Mouse (Mus musculus): ENCODE measurements around the gene Fgfr2. TPM values are rescaled to one million over a fixed set of nuclear protein-coding genes. Genes with fewer than 3 reads are reported as not detected.

Gene Fgfr2
- polyA plus RNA-seq, 1 experiment from 2014 or later = 17.2 TPM

DNA sequence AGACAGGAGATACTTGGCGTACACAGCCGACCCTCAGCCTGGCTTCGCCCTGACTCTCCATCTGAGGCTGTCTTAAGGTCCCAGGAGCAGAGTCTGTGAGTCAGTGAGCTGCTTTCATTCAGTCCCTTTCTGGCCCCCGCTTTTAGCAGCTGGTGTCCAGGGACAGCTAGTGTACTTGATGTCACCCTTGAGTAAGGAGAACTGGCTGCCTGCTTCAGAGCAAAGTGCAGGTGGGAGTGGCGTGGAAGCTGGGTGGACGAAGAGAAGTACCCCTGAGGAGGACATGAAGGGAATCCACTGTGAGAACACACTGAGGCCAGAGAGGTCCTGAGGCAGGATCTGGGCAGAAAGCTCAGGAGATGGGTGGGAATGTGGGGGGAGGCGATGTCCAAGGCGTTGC, 2184.3 kb downstream of the Fgfr2 start:
- peaks cover 32% of the 10 kb centered on the region for H3K27me3 ChIP-seq
- no peak overlapping the region for H3K4me2 ChIP-seq
- WGBS = 82% methylated on average over 8 of the region's 8 CpGs

DNA sequence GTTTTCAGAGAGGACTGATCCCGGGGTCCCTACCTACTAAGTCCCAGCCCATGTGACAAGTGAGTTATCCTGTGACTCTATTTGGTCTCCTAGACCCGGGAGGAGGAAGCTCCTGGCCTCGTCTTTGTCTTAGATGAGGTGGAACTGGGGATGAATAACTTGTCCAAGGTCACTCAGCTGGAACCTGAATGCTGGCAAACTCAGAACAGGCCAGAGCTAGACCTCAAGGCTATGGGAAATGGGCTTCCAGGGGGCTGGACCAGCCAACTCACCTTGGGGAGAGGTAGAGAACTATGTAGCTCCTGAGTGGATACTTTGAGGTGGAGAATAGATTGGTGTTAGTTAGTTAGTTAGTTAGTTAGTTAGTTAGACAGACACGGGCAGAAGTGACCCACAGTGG, 2185.1 kb downstream of the Fgfr2 start:
- WGBS = 63% methylated on average over 4 of the region's 4 CpGs
- Histone ChIP-seq H3K27me3 (peaks cover 40% of the 10 kb centered on the region), H3K4me2 (peak overlapping the region; percentile 99), H3K36me3 (no peaks in the 10 kb centered on the region), H3K9ac (no peak overlapping the region), H3K4me3 (0 out of 2 replicates have a peak overlapping the region, but pooled peaks have one; percentile 70), H3K9me3 (replicated peaks) (no peaks in the 10 kb centered on the region), H3K27ac (no peak overlapping the region), H3K4me1 (replicated peaks) (peaks cover 36% of the 10 kb centered on the region)
- ATAC-seq (replicated peaks; ENCODE audit: insufficient number of reproducible peaks, insufficient read depth, low FRiP score, low read depth) = no peak

More for the DNA sequence above, 2184.3 kb downstream of the Fgfr2 start:
- H3K36me3 ChIP-seq = no peaks in the 10 kb centered on the region
- H3K4me3 ChIP-seq = no peak overlapping the region
- no peak overlapping the region for H3K27ac ChIP-seq
- no peak overlapping the region for H3K9ac ChIP-seq
- ATAC-seq (replicated peaks; ENCODE audit: insufficient number of reproducible peaks, insufficient read depth, low FRiP score, low read depth) = no peak
- H3K4me1 ChIP-seq (replicated peaks) = peaks cover 36% of the 10 kb centered on the region
- no peaks in the 10 kb centered on the region for H3K9me3 ChIP-seq (replicated peaks)

DNA sequence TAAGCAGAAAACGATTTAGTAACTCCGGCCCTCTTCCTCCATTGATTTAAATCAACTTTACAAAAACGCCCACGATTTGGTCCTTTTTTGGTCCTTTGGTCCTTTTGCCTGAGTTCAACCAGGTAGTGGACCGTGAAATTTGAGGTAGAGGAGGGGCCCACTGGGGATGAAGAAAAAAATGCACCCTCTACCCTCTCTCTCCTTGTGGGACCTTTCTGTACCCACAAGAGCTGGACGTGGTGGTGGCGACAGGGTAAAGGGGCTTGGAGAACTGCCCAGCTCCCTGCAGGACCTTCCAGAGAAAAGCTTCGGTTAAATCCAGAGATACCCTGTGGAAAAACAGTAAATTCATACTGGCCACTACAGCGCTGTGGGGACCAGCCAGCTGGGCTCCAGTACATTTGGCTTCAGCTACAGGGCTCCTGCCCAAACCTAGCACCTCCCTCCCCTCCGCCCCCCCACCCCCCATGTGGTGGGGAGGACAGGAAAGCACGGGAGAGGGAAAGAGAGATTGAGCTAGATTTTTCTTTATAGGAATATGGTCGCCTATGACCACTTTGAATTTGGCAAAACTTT, 2185.8 kb downstream of the Fgfr2 start:
- no peak overlapping the region for H3K27ac ChIP-seq
- WGBS = 22% methylated on average over 12 of the region's 12 CpGs
- no peaks in the 10 kb centered on the region for H3K36me3 ChIP-seq
- peak overlapping the region; percentile 70 for H3K4me3 ChIP-seq
- H3K27me3 ChIP-seq = peaks cover 43% of the 10 kb centered on the region
- peak overlapping the region; percentile 99 for H3K4me2 ChIP-seq
- ATAC-seq (replicated peaks; ENCODE audit: insufficient number of reproducible peaks, insufficient read depth, low FRiP score, low read depth) = no peak
- peak overlapping the region; percentile 72 for H3K9ac ChIP-seq
- no peaks in the 10 kb centered on the region for H3K9me3 ChIP-seq (replicated peaks)
- peaks cover 36% of the 10 kb centered on the region for H3K4me1 ChIP-seq (replicated peaks)

DNA sequence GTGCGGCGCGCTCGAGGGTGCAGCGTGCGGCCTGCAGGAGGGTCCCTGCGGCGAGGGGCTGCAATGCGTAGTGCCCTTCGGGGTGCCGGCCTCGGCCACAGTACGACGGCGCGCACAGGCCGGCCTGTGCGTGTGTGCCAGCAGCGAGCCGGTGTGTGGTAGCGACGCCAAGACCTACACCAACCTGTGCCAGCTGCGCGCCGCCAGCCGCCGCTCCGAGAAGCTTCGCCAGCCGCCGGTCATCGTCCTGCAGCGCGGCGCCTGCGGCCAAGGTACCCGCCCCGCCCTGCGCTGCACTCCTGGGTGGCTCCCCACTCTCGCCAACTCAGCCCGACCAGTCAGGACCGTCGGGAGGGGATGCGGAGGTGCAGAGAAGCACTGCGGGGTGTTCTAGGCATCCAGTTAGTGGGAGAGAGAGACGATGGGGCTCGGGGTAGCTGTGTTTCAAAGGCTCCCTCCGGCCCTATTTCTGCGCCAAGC, 2186.6 kb downstream of the Fgfr2 start:
- H3K4me1 ChIP-seq (replicated peaks) = peaks cover 36% of the 10 kb centered on the region
- peak; percentile 30; the same call in 1 of the 2 replicates for ATAC-seq (replicated peaks; ENCODE audit: insufficient number of reproducible peaks, insufficient read depth, low FRiP score, low read depth)
- H3K4me2 ChIP-seq = peak overlapping the region; percentile 99
- H3K27ac ChIP-seq = peak overlapping the region; percentile 55
- peak overlapping the region; percentile 70 for H3K4me3 ChIP-seq
- no peaks in the 10 kb centered on the region for H3K9me3 ChIP-seq (replicated peaks)
- peak overlapping the region; percentile 72 for H3K9ac ChIP-seq
- H3K36me3 ChIP-seq = no peaks in the 10 kb centered on the region
- H3K27me3 ChIP-seq = peaks cover 43% of the 10 kb centered on the region
- under 1% methylated on average over 49 of the region's 49 CpGs for WGBS

DNA sequence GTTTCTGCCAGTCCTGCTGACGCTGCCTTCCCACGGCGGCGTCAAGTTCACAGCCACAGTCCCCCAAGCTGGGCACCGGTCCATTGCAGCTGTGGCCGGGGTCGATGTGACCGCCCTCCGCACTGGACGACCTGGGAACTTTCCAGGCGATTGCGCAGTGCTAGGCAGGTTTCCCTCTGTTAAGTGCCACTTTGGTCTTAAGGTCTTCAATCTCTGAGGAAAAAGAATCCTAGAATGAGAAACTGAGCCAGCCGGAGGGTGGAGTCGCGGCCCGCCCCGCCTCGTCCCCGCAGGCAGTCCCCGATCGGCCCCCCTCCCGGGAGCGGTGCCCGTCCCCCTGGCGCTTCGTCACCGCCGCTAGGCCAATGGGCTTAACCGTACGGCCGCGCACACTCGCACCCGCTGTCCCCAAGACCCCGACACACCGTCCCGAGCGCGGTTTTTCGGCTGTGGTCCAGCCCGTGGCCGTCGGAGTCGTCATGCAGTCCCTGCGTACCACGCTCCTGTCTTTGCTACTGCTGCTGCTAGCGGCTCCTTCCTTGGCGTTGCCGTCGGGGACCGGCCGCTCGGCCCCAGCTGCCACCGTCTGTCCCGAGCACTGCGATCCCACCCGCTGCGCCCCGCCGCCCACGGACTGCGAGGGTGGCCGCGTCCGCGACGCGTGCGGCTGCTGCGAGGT, 2187.2 kb downstream of the Fgfr2 start, which contains the start of gene Htra1:
Gene Htra1, plus strand, starts transcription at position 319 of the 679 bp plus-strand sequence.
- no peaks in the 10 kb centered on the region for H3K9me3 ChIP-seq (replicated peaks)
- H3K9ac ChIP-seq = peak within 1 kb of the TSS; percentile 72
- peak within 1 kb of the TSS; percentile 55 for H3K27ac ChIP-seq
- WGBS = under 1% methylated on average over 69 of the region's 70 CpGs
- peak within 1 kb of the TSS; percentile 70 for H3K4me3 ChIP-seq
- H3K36me3 ChIP-seq = no peaks in the 10 kb centered on the region
- H3K27me3 ChIP-seq = peaks cover 43% of the 10 kb centered on the region
- H3K4me1 ChIP-seq (replicated peaks) = peaks cover 36% of the 10 kb centered on the region
- peak; percentile 91 for ATAC-seq (replicated peaks; ENCODE audit: insufficient number of reproducible peaks, insufficient read depth, low FRiP score, low read depth)
- H3K4me2 ChIP-seq = peak within 1 kb of the TSS; percentile 99

DNA sequence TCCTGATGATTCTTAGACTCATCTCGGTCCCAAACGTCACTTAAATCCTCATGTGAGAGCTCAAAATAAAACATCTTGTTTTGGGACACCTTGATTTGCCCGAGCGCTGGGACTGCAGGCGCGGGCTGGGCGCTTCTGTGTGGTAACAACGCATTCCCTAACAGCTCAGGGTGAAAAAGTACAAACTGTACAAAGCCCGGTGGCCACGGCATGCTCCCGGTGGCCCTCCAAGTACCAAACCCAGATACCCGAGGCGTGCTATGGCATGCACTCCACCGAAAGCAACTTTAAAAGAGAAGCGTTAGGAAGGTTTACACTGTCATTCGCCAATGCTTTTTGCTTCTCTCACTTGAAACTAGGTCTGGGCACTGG, 2187.7 kb downstream of the Fgfr2 start:
- no peaks in the 10 kb centered on the region for H3K36me3 ChIP-seq
- ATAC-seq (replicated peaks; ENCODE audit: insufficient number of reproducible peaks, insufficient read depth, low FRiP score, low read depth) = no peak
- H3K9ac ChIP-seq = peak overlapping the region; percentile 72
- H3K27me3 ChIP-seq = peaks cover 43% of the 10 kb centered on the region
- peak overlapping the region; percentile 99 for H3K4me2 ChIP-seq
- whole genome bisulfite sequencing = 9% methylated on average over 16 of the region's 16 CpGs
- peaks cover 35% of the 10 kb centered on the region for H3K4me1 ChIP-seq (replicated peaks)
- peak overlapping the region; percentile 70 for H3K4me3 ChIP-seq
- H3K9me3 ChIP-seq (replicated peaks) = no peaks in the 10 kb centered on the region
- no peak overlapping the region for H3K27ac ChIP-seq

DNA sequence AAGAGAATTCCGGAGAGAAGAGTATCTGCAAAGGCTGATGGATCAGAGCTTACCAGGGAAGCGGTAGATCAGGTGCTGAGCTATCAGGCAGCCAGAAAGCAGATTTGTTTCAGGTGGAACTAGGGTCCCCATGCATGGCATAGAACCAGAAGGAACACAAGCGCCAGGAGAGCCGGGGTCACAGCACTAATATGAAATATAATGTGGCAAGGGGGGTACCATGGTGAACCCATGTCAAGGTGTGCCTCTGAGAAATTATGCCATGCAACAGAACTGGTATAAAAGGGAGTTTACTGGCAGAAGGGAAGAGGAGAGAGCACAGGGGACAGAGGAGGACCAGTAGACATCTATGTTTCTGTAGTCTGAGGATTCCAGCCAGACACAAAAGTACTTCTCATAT, 2188.5 kb downstream of the Fgfr2 start:
- ATAC-seq (replicated peaks; ENCODE audit: insufficient number of reproducible peaks, insufficient read depth, low FRiP score, low read depth) = no peak
- Histone ChIP-seq H3K4me3 (no peak overlapping the region), H3K4me1 (replicated peaks) (peaks cover 28% of the 10 kb centered on the region), H3K27ac (no peak overlapping the region), H3K27me3 (peaks cover 43% of the 10 kb centered on the region), H3K36me3 (no peaks in the 10 kb centered on the region), H3K4me2 (peak overlapping the region; percentile 99), H3K9me3 (replicated peaks) (no peaks in the 10 kb centered on the region), H3K9ac (no peak overlapping the region)
- 85% methylated on average over 4 of the region's 4 CpGs for WGBS

DNA sequence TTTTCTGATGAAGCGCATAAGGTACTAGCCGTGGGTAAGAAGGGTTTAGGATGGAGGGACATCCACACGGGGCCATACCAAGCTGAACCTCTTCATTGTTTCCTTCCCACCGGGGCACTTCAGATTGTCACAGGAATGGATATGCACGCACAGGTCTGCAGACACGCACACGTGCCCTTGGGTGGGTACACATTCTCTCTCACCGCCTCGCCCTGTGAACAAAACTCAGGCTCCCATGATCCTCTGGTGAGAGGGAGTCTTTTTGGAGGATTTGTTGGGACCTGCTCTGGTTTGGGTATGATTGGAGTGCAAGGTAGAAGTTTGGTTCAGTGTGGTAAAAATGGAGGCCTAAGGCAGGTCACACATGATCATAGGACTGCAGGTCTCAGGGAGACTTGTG, 2190.2 kb downstream of the Fgfr2 start:
- H3K9ac ChIP-seq = no peak overlapping the region
- WGBS = 84% methylated on average over 9 of the region's 9 CpGs
- no peaks in the 10 kb centered on the region for H3K36me3 ChIP-seq
- no peaks in the 10 kb centered on the region for H3K9me3 ChIP-seq (replicated peaks)
- ATAC-seq (replicated peaks; ENCODE audit: insufficient number of reproducible peaks, insufficient read depth, low FRiP score, low read depth) = no peak
- no peak overlapping the region for H3K27ac ChIP-seq
- no peak overlapping the region for H3K4me3 ChIP-seq
- peaks cover 44% of the 10 kb centered on the region for H3K27me3 ChIP-seq
- H3K4me2 ChIP-seq = no peak overlapping the region
- H3K4me1 ChIP-seq (replicated peaks) = peaks cover 26% of the 10 kb centered on the region

DNA sequence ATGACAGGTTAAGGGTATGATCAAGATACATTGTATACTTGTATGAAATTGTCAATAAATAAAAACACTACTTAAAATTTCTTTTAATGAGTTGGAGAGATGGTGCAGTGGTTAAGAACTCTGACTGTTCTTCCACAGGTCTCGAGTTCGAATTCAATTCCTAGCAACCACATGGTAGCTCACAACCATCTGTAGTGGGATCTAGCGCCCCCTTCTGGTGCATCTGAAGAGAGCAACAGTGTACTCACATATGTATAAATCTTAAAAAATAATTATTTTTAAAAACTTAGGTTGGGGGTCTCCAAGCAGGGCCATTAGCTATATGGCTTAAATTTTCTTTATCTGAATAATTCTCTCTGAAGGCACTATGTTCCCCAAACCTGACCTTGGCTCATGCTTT, 2192.7 kb downstream of the Fgfr2 start:
- no peak for ATAC-seq (replicated peaks; ENCODE audit: insufficient number of reproducible peaks, insufficient read depth, low FRiP score, low read depth)
- H3K4me2 ChIP-seq = no peak overlapping the region
- WGBS = 54% methylated on average over 3 of the region's 3 CpGs

DNA sequence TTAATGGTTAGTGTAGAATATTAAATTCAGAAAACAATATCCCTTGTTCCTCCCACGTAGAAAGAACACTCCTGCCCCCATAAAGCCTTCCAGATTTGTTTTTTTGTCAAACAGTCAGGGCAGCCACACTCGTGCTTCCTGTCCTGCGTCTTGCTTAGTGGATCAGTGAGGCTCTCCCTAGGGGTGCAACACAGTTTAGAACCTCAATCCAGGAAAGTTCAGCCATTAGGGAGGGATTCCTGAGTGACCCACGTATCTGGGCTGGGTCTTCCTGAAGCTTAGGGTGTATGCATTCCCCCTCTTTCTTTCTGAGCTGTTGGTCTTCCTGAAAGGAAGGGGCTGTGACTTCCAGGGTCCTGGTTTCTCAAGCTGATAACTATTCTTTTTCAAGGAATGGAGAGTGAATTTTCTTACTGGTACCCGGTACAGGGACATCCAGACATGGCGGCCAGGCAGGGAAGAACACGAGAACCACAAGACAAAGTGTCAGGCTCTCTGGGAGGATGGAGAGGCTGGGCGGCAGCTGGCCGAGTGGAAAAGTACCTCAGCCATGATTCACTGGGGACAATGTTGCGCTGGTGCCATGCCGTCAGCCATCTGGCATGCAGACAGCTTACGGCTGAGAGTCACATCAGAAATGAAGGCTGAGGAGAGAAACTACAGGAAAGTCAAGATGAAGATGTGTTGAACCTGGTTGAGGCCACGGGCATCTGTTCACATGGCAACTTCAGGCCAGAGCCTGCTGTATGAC, 2200.0 kb downstream of the Fgfr2 start:
- H3K4me3 ChIP-seq = no peak overlapping the region
- no peak; the same call in 1 of the 2 replicates for ATAC-seq (replicated peaks; ENCODE audit: insufficient number of reproducible peaks, insufficient read depth, low FRiP score, low read depth)
- H3K27ac ChIP-seq = 0 out of 2 replicates have a peak overlapping the region, but pooled peaks have one; percentile 0
- no peaks in the 10 kb centered on the region for H3K9me3 ChIP-seq (replicated peaks)
- H3K27me3 ChIP-seq = no peaks in the 10 kb centered on the region
- WGBS = 61% methylated on average over 13 of the region's 13 CpGs
- no peak overlapping the region for H3K4me2 ChIP-seq
- no peaks in the 10 kb centered on the region for H3K36me3 ChIP-seq
- H3K4me1 ChIP-seq (replicated peaks) = no peaks in the 10 kb centered on the region
- no peak overlapping the region for H3K9ac ChIP-seq

More for the DNA sequence above, 2192.7 kb downstream of the Fgfr2 start:
- Histone ChIP-seq H3K4me3 (no peak overlapping the region), H3K27ac (no peak overlapping the region), H3K9ac (no peak overlapping the region), H3K4me1 (replicated peaks) (peaks cover 6% of the 10 kb centered on the region), H3K36me3 (no peaks in the 10 kb centered on the region), H3K9me3 (replicated peaks) (no peaks in the 10 kb centered on the region), H3K27me3 (peaks cover 26% of the 10 kb centered on the region)

DNA sequence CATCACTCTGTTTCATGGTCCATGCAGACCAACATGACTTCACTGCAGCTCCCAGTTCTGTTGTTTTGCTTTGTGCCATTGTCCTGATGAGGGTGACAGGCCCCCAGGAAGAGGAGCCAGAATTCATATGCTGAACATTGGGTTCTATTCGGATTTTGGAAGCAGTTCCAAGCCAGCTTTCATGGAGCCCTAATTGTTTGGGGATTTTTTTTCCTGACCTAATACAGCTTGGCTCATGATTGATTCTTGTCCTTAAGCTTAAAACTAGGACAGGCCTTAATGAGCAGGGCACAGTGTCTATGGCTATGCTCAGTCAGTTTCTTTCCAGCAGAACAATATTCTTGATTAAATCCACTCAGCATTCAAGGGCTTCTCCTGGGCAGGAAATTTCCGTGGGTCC, 2204.9 kb downstream of the Fgfr2 start:
- WGBS = 69% methylated on average over 2 of the region's 2 CpGs
- no peak for ATAC-seq (replicated peaks; ENCODE audit: insufficient number of reproducible peaks, insufficient read depth, low FRiP score, low read depth)
- Histone ChIP-seq H3K4me2 (no peak overlapping the region), H3K9me3 (replicated peaks) (no peaks in the 10 kb centered on the region), H3K4me1 (replicated peaks) (no peaks in the 10 kb centered on the region), H3K27me3 (no peaks in the 10 kb centered on the region), H3K36me3 (peaks cover 3% of the 10 kb centered on the region; the same call in 1 of the 2 replicates), H3K9ac (no peak overlapping the region), H3K4me3 (no peak overlapping the region), H3K27ac (no peak overlapping the region)
